Mouse (Mus musculus): Measurements from ENCODE around the gene Fnbp1l. TPM values are rescaled to one million over a fixed set of nuclear protein-coding genes. Genes with fewer than 3 reads are reported as not detected.

Gene Fnbp1l
- total RNA-seq, 2 experiments from 2014 or later, result 24.9 to 26.4 TPM

GRCm38 (mm10) chr3:122535938-122536703 is 83.4 kb downstream of the Fnbp1l start:
- no peak for DNase-seq (ENCODE audit: low spot score in 2 of 2)

DNA sequence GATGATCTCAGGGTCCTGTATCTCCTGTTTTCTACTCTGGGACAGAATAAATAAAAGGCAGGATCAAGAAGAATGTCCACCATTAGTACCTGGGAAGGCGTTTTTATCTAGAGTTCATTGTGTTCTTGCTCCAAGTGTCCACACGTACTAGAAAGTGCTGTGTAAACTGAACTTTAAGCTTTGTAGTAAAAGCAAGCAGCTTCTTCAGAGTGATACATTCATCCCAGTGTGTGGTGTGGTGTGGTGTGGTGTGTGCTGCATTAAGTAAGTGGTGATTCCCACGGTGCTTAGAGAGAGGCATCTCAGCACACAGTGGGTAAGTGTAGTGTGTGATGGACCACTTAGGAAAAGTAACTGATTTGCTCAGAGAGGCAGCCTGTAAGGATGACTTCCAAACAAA is 91.0 kb downstream of the Fnbp1l start:
- DNase-seq (ENCODE audit: low spot score in 2 of 2), result no peak

DNA sequence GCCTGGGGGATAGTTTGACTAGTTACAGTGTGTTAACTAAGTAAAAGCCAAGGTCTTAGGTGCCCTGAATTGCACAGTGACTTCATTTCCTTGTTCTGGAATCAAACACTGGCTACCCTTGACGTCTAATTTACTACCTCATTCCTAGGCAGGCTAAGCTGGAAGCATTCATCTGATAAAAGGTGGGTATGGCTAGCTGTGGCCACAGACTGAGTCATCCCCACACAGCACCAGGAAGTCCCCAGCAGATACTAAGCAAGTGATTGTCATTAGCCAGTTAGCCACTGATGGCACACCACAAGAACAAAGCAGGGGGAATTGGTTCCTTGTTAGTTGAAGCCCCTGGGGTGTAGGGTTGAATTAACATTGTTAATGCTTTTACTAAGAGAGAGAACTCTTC is 98.2 kb downstream of the Fnbp1l start:
- DNase-seq (ENCODE audit: low spot score in 2 of 2), result no peak

DNA sequence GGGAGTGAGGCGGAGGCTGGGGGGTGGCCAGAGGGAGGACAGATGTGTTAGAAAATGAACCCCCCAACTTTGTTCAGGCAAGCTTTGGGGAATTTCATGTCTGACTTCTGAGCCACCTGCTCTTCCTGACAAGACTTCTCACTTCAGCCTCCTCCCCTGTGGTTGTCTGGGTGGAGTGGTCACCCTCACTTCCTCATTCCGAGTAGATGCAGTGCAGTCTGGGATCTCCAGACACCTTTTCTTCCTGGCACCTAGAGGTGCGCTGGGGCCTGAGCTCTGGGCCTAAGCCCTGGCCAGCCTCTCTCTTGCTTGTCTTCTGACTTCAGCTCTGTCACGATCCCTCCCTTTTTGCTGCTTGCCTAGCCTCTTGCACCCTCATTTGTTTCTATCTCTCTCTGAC is 98.6 kb downstream of the Fnbp1l start:
- no peak for DNase-seq (ENCODE audit: low spot score in 2 of 2)

- DNase-seq (ENCODE audit: low spot score in 2 of 2), result no peak
These were observed 99.2 kb downstream of the Fnbp1l start for GRCm38 (mm10) chr3:122520365-122520764.

DNA sequence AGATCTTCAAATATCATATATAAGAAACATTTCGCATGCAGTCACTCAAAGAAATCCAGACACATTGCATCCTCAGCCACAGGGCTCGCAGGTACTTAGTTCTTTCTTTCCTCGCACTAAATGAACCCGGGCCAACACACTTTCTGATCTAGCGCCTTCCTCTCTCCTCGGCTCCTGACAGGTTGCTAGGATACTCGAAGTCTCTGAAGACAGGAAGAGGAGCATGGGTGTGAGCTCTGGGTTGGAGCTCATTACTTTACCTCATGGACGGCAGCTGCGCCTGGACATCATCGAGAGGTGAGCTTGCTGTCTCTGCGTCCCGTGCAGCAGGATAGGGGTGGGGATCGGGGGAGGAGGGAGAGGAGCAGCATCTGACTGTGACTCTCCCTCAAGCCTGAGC is 100.4 kb downstream of the Fnbp1l start:
- no peak for DNase-seq (ENCODE audit: low spot score in 2 of 2)

DNA sequence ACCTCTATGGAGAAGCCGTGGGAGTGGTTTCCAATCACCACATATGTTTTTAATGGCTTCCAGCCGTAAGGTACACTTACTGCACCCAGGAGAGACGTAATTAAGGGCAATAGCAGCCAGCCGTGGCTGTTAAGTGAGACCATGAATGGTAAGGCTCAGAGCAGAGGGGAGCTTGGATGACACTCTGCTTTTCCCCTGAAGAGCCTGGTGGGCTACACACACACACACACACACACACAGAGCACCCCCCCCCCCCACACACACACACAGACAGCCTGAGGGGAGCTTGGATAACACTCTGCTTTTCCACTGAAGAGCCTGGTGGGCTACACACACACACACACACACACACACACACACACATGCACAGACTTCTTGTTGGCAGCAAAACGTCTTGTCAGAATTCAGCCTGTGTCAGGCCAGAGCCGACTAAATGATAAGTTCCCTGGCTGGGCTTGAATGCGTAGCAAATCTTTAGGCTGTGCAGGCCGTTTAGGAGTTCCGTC is 101.2 kb downstream of the Fnbp1l start:
- no peak for DNase-seq (ENCODE audit: low spot score in 2 of 2)

- no peak for DNase-seq (ENCODE audit: low spot score in 2 of 2)
These were observed 101.8 kb downstream of the Fnbp1l start for GRCm38 (mm10) chr3:122517726-122518125.

DNA sequence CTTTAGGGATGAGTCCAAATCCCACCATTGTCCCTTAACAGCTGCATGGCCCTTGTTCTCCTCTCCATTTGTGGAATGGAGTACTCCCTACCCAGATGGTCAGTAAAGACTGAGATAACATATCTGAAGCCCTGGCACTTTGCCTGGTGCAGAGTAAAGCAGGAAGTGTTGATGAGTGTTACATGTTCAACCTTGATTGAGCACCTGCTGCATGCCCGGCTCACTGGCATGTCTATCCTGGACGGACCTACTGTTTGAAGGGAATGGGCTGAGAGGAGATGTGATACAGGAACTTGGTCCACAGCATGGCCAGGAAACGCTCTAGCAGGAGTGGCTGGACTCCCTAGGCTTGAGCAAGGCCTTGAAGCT is 103.2 kb downstream of the Fnbp1l start:
- no peak for DNase-seq (ENCODE audit: low spot score in 2 of 2)

DNA sequence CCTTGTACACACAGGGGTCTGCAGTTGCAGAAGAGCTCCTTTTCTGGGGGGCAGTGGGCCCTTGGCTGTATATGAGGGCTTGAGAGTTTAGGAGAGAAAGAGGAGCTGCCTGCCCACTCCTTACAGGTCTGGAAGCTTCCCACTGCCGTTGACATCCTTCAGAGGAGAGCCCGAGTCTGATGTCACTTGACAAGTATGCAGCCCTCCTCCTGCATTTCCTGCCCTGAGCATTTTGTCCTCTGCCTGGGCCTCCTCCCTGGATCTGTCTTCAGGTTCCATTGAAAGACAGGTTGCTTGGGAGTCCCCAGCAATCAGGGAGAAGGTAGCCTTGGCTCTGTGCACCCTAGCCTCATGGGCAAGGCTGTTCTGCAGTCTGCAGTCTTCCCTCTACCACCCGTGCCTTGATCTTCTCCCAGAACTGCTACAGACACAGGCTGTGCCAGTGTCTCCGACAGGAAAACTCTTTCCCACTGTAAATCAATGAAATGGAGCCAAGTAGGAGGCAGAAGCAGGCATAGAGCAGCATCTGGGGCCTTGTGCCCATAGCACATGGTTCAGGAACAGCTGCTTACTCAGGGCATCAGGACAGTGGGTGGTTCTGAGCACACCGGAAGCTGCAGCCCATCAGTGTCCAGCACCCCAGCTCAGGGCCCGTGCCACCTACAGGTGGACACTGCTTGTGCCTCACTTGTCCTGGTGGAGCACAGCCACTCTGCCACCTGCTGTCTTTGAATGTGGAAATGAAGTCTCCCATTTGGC is 103.8 kb downstream of the Fnbp1l start:
- DNase-seq (ENCODE audit: low spot score in 2 of 2), result no peak

DNA sequence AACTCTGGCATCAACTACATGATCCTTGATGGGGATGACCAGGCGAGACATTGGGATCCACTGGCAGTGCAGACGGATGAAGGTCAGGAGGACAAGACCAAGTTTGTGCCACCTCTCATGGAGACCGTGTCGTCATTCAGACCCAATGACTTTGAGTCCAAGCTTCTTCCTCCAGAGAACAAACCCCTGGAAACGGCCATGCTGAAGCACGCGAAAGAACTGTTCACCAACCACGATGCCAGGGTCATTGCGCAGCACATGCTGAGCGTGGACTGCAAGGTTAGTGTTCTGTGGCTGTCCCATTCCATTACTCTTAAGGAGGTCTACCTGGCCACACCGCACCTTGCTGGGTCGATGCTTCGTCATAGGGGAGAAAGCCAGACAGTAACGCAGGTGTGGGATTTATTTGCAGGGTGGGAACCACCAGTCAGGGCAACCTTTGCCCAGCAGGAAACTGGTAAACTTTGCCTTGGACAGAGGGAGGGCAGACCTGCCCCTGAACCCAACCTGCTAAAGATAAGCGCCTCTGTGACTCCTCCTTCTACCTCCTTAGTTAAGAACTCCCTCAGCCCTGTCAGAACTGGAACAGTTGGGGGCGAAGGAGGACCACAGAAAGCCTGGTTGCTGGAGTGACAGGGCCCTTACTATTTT is 106.7 kb downstream of the Fnbp1l start:
- DNase-seq (ENCODE audit: low spot score in 2 of 2), result no peak

- no peak for DNase-seq (ENCODE audit: low spot score in 2 of 2)
These were observed 107.5 kb downstream of the Fnbp1l start for GRCm38 (mm10) chr3:122511721-122512619.

- no peak for DNase-seq (ENCODE audit: low spot score in 2 of 2)
These were observed 108.6 kb downstream of the Fnbp1l start for GRCm38 (mm10) chr3:122510932-122511331.

DNA sequence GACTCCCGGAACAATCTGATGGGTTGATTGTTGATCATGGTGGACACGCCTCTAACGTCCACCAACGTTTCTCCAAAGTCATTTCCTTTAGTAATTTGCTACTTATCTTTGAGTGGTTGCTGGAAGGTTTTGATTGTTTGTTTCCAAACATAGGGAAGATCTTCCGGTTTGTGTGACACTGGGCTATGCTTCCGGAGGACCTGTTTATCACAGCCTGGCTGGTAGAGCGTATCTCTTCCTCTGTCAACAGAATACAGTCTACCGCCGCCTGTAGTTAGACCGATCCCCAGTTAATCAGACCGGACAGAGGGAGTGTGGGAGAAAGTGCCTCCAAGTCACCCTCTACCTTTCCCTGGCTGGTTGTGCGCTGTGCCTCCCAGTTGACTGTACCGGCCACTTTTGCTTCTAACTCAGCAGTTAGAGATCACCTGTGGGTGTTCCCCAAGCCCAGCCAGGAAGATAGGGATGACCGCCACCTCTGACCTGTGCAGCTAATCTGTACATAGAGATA is 109.2 kb downstream of the Fnbp1l start:
- DNase-seq (ENCODE audit: low spot score in 2 of 2), result no peak

DNA sequence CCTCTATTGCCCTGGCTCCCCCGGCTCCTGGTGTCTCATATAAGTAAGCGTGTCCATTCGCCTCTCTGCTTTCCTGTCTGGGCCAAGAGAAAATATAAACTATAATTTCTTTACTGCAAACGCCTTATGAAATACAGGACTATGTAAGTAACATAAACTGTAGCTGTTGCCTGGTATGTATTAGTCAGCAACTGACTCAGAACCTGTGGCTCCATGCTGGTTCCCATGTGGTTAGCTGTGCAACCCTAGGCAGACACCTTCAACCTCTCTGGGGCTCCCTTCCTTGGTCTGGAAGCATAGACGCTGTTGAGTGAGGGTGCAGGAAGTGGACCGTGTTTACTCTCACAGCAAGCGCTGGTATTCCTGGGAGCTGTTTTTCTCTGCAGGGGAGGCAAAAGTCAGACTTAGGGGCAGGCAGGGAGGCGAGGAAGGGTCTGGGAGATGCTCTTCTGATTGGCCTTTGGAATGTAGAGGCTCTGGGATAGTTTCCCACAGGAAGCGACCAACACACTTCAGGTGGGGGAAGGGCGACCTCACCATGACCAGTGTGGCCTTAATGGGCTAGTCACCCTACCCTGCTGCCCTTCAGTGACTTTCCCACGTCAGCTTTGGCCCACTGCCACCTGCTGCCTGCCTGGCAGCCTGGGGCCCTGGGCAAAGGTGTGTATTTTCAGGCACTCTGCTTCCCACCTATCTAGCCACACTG is 109.8 kb downstream of the Fnbp1l start:
- DNase-seq (ENCODE audit: low spot score in 2 of 2), result no peak

DNA sequence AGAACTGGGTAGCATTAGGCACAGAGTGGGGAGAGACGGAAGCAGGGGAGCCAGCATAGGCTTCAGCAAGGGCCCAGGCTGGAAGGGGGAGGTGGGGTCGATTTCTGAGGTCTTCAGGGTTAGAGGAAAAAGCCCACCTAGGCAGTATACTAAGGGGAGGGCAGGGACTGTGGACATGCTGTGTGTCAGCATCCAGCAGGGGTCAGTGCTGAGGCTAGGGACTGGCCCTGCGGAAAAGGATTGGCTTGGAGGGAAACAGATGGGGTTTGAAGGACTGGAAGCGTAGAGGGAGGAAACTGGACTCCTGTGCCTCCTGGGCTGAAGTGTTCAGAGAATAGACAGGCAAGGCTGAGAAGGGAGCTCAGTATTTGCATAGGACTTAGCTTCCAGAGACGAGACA is 110.4 kb downstream of the Fnbp1l start:
- no peak for DNase-seq (ENCODE audit: low spot score in 2 of 2)

GRCm38 (mm10) chr3:122507826-122508225 is 111.7 kb downstream of the Fnbp1l start:
- no peak for DNase-seq (ENCODE audit: low spot score in 2 of 2)

DNA sequence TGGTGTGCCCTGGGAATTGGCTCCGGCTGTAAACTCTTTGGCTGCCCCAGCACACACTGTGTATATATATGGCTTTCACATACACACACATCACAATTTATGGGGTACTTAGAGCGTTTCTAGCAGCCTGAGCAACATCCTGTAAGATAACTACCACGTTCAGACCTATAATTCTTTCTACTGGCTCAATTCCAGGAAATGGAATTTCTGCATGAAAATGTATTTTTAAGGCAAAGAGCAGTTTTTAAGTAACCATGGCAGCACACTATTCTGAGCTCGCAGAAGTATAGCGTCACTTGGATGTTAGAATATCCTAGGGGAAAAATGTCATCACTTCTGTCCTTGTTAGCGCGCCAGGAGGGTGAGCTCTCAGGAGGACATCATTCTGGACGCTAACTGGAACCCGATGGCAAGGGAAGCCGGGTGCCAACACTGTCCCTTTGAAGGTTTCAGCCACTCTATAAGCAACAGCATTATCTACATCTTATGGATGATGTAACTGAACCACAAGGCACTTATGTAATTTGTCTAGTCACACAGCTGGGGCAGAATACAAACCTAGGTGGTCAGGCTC is 113.1 kb downstream of the Fnbp1l start:
- peak in 1 of 2 experiments; percentile 30 for DNase-seq (ENCODE audit: low spot score in 2 of 2)

DNA sequence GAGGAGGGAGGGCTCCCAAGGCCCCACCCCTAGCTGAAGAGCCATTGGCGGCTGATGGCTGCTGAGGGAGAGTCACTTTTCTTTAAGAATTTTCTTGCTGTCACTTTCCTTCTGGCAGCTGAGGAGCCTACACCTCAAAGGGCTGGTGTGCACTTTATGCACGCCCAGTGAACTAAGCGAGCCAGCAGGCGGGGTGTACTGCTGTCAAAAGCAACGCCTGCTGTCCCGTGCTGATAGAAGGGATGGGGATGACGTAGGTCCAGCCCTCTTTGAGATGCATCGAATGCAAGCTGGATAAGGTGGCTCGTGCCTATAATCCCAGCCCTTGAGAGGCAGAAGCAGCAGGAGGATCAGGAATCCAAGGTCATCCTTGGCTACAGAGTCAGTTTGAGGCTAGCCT is 118.6 kb downstream of the Fnbp1l start:
- DNase-seq (ENCODE audit: low spot score in 2 of 2), result no peak

DNA sequence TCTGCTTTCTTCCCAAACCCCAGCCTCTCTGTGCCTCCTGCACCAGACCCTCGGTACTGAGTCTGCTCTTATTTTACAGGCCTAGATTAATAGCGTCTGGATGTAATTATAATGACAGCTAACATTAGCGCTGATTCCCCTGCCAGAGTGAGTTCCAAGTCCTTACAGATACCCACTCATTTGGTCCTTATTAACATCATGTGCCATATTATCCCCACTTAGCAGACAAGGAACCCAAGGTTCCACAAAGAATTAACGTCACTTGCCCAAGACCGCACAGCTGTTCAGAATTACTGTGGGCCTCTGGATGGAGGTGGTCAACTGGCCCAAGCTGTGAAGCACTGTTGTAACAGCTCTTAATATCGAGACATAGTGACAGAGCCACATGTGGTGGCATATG is 119.9 kb downstream of the Fnbp1l start:
- no peak for DNase-seq (ENCODE audit: low spot score in 2 of 2)

Data from layer of hippocampus, adult 18-20 months (tissue).